Mouse (Mus musculus): ENCODE data around the gene Rnf115.

Rnf115 gene

GRCm38 (mm10) chr3:96772949-96773348 is 45.5 kb downstream of the Rnf115 start:
- no peak for DNase-seq (ENCODE audit: low spot score in 2 of 2)

GRCm38 (mm10) chr3:96777120-96777519 is 49.7 kb downstream of the Rnf115 start:
- no peak for DNase-seq (ENCODE audit: low spot score in 2 of 2)

GRCm38 (mm10) chr3:96782236-96782635 is 54.8 kb downstream of the Rnf115 start:
- no peak for DNase-seq (ENCODE audit: low spot score in 2 of 2)

- no peak for DNase-seq (ENCODE audit: low spot score in 2 of 2)
Observed at GRCm38 (mm10) chr3:96787784-96788183, 60.3 kb downstream of the Rnf115 start.

GRCm38 (mm10) chr3:96788506-96788905 is 61.0 kb downstream of the Rnf115 start:
- DNase-seq (ENCODE audit: low spot score in 2 of 2), result no peak

GRCm38 (mm10) chr3:96800254-96800653 is 72.8 kb downstream of the Rnf115 start:
- DNase-seq (ENCODE audit: low spot score in 2 of 2), result no peak

- no peak for DNase-seq (ENCODE audit: low spot score in 2 of 2)
Observed at GRCm38 (mm10) chr3:96802214-96802613, 74.8 kb downstream of the Rnf115 start.

- DNase-seq (ENCODE audit: low spot score in 2 of 2), result no peak
Observed at GRCm38 (mm10) chr3:96808136-96808535, 80.7 kb downstream of the Rnf115 start.

GRCm38 (mm10) chr3:96808651-96809050 is 81.2 kb downstream of the Rnf115 start:
- DNase-seq (ENCODE audit: low spot score in 2 of 2), result no peak

- DNase-seq (ENCODE audit: low spot score in 2 of 2), result no peak
Observed at GRCm38 (mm10) chr3:96811232-96811631, 83.8 kb downstream of the Rnf115 start.

GRCm38 (mm10) chr3:96812395-96813091 is 85.1 kb downstream of the Rnf115 start:
- DNase-seq (ENCODE audit: low spot score in 2 of 2), result peak; percentile 46 to 86

- DNase-seq (ENCODE audit: low spot score in 2 of 2), result no peak
Observed at GRCm38 (mm10) chr3:96813106-96813505, 85.6 kb downstream of the Rnf115 start.

- no peak for DNase-seq (ENCODE audit: low spot score in 2 of 2)
Observed at GRCm38 (mm10) chr3:96813591-96814244, 86.3 kb downstream of the Rnf115 start.

- DNase-seq (ENCODE audit: low spot score in 2 of 2), result no peak
Observed at GRCm38 (mm10) chr3:96814342-96814741, 86.9 kb downstream of the Rnf115 start.

- no peak for DNase-seq (ENCODE audit: low spot score in 2 of 2)
Observed at GRCm38 (mm10) chr3:96820116-96820915, 92.9 kb downstream of the Rnf115 start.

GRCm38 (mm10) chr3:96821581-96821980 is 94.1 kb downstream of the Rnf115 start:
- no peak for DNase-seq (ENCODE audit: low spot score in 2 of 2)

- DNase-seq (ENCODE audit: low spot score in 2 of 2), result no peak
Observed at GRCm38 (mm10) chr3:96823701-96824100, 96.2 kb downstream of the Rnf115 start.

GRCm38 (mm10) chr3:96824614-96825013 is 97.2 kb downstream of the Rnf115 start:
- DNase-seq (ENCODE audit: low spot score in 2 of 2), result no peak

GRCm38 (mm10) chr3:96825261-96825660 is 97.8 kb downstream of the Rnf115 start:
- no peak for DNase-seq (ENCODE audit: low spot score in 2 of 2)

- no peak for DNase-seq (ENCODE audit: low spot score in 2 of 2)
Observed at GRCm38 (mm10) chr3:96828308-96828864, 100.9 kb downstream of the Rnf115 start.

GRCm38 (mm10) chr3:96828984-96829383 is 101.5 kb downstream of the Rnf115 start, which contains the start of the genes Pdzk1 and Cd160:
TSS of gene Pdzk1 (plus strand) at chr3:96829284.
TSS of gene Cd160 (minus strand) at chr3:96829351.
- no peak for DNase-seq (ENCODE audit: low spot score in 2 of 2)

- no peak for DNase-seq (ENCODE audit: low spot score in 2 of 2)
Observed at GRCm38 (mm10) chr3:96829856-96830255, 102.4 kb downstream of the Rnf115 start.

All from urinary bladder, postnatal 4 days (tissue).